13 mouse cellular contexts compared by ENCODE assay signal in genomic region chr5:137539291-137539801, GRCm38 (mm10). TPM values are rescaled to one million over a fixed set of nuclear protein-coding genes. Genes with fewer than 3 reads are reported as not detected.
DNase-seq lines count a peak whose midpoint lies in the region; ATAC-seq and TF ChIP-seq lines count a peak whose summit lies in the region.
"Had no signal": no experiment of that assay in that cellular context is flagged by ENCODE, and none has a peak within 500 bp of the region (broad histone marks: within the 10 kb centered on the region; RNA-seq: fewer than 3 reads in every experiment).

No protein-coding gene starts in this region.

- intact Hi-C loops in left cerebral cortex, postnatal 14 days (cut with DNase I), result no loop called here

- H3K4me3 ChIP-seq in forebrain, embryonic 13.5 days, result no peak overlapping the region
- H3K4me3 ChIP-seq in forebrain, embryonic 12.5 days (replicated peaks), result no peak overlapping the region
- no peak overlapping the region for H3K4me3 ChIP-seq in MEL (ENCODE audit: control insufficient read depth in 1 of 2, insufficient read depth in 1 of 2, low read depth in 2 of 2, low read length in 2 of 2)
- H3K4me3 ChIP-seq: liver, embryonic 13.5 days had no signal

- H3K4me2 ChIP-seq in forebrain, embryonic 13.5 days, result peak overlapping the region; percentile 15; the same call in 1 of the 2 replicates
- H3K4me2 ChIP-seq in forebrain, embryonic 12.5 days, result no peak overlapping the region
- H3K4me2 ChIP-seq: liver, embryonic 13.5 days had no signal

- no peaks in the 10 kb centered on the region for H3K79me2 ChIP-seq in MEL (ENCODE audit: control insufficient read depth, insufficient read depth, low read length, poor library complexity)

- H3K9ac ChIP-seq in forebrain, embryonic 13.5 days, result peak overlapping the region; percentile 30; the same call in 1 of the 2 replicates
- no peak overlapping the region for H3K9ac ChIP-seq in forebrain, embryonic 12.5 days
- no peak overlapping the region for H3K9ac ChIP-seq in MEL (ENCODE audit: control insufficient read depth, low read depth, low read length, poor library complexity, severe bottlenecking)
- H3K9ac ChIP-seq: liver, embryonic 13.5 days had no signal

- TF ChIP-seq CTCF in MEL (IDR thresholded peaks at IDR 0.05 in 2 of 3, conservative IDR thresholded peaks at IDR 0.05 in 1 of 3; ENCODE audit: control insufficient read depth in 1 of 3, insufficient read depth in 1 of 3, low read depth in 2 of 3, low read length in 3 of 3, poor library complexity in 1 of 3, severe bottlenecking in 1 of 3), result no peak

- H3K36me3 ChIP-seq in forebrain, embryonic 13.5 days (ENCODE audit: poor library complexity, severe bottlenecking), result no peaks in the 10 kb centered on the region
- no peaks in the 10 kb centered on the region for H3K36me3 ChIP-seq in forebrain, embryonic 12.5 days (replicated peaks)
- H3K36me3 ChIP-seq in MEL (ENCODE audit: control insufficient read depth in 1 of 2, insufficient read depth in 2 of 2, low read length in 2 of 2), result peaks cover 0 to 3% of the 10 kb centered on the region in 2 experiments; a peak in 1 of 4 replicates
- H3K36me3 ChIP-seq: liver, embryonic 13.5 days had no signal

- no peak for ATAC-seq in forebrain, embryonic 13.5 days
- no peak for ATAC-seq in forebrain, embryonic 12.5 days (ENCODE audit: low FRiP score)
- ATAC-seq: inflammation-experienced regulatory T-cells, adult 6 months had no signal

- no peak overlapping the region for H3K27ac ChIP-seq in forebrain, embryonic 13.5 days
- H3K27ac ChIP-seq in forebrain, embryonic 12.5 days, result no peak overlapping the region
- no peak overlapping the region for H3K27ac ChIP-seq in MEL (ENCODE audit: control insufficient read depth, low read depth, low read length)
- H3K27ac ChIP-seq: liver, embryonic 13.5 days had no signal

- TF ChIP-seq POLR2A in MEL (IDR thresholded peaks at IDR 0.05; ENCODE audit: control insufficient read depth in 1 of 2, insufficient read depth in 1 of 2, low read depth in 1 of 2, low read length in 2 of 2, poor library complexity in 1 of 2), result no peak

- peak; percentile 68 to 85 for DNase-seq in left cerebral cortex, postnatal 14 days (ENCODE audit: low spot score in 2 of 2)
- no peak for DNase-seq in left cerebral cortex, adult 11 months (ENCODE audit: low spot score)
- DNase-seq in MEL (ENCODE audit: low read depth, low spot score), result peak; percentile 44
- DNase-seq in cerebellum, adult 8-10 months, result peak; percentile 73
- DNase-seq in urinary bladder, adult 18-20 months (ENCODE audit: low spot score in 2 of 2), result no peak
- DNase-seq in kidney, adult 8-10 months, result no peak
- DNase-seq: liver, embryonic 13.5 days; thymus, adult 2 months had no signal

- peaks cover 8% of the 10 kb centered on the region for H3K4me1 ChIP-seq in forebrain, embryonic 13.5 days
- peaks cover 7% of the 10 kb centered on the region; the same call in 1 of the 2 replicates for H3K4me1 ChIP-seq in forebrain, embryonic 12.5 days
- H3K4me1 ChIP-seq in MEL (ENCODE audit: control insufficient read depth in 1 of 2, insufficient read depth in 2 of 2, low read length in 2 of 2), result peaks cover 4 to 5% of the 10 kb centered on the region in 2 experiments; a peak in 1 of 4 replicates

- WGBS in forebrain, embryonic 13.5 days, result 34% methylated on average over 7 of the region's 7 CpGs
- WGBS in forebrain, embryonic 12.5 days, result 60% methylated on average over 7 of the region's 7 CpGs

- TF ChIP-seq RAD21 in MEL (IDR thresholded peaks at IDR 0.05; ENCODE audit: low read depth, low read length), result no peak

- no peak for TF ChIP-seq EP300 in MEL (IDR thresholded peaks at IDR 0.05; ENCODE audit: low read depth in 1 of 2, low read length in 2 of 2)

- no peaks in the 10 kb centered on the region for H3K9me3 ChIP-seq in forebrain, embryonic 13.5 days (replicated peaks)
- no peaks in the 10 kb centered on the region for H3K9me3 ChIP-seq in forebrain, embryonic 12.5 days
- H3K9me3 ChIP-seq in MEL (replicated peaks; ENCODE audit: insufficient read depth, low read length), result no peaks in the 10 kb centered on the region
- H3K9me3 ChIP-seq: liver, embryonic 13.5 days had no signal

- no peaks in the 10 kb centered on the region for H3K27me3 ChIP-seq in forebrain, embryonic 13.5 days
- H3K27me3 ChIP-seq in forebrain, embryonic 12.5 days, result no peaks in the 10 kb centered on the region; the same call in 1 of the 2 replicates
- no peaks in the 10 kb centered on the region for H3K27me3 ChIP-seq in MEL (ENCODE audit: control insufficient read depth in 1 of 2, insufficient read depth in 2 of 2, low read length in 2 of 2)

TF ChIP-seq in MEL, 35 proteins besides CTCF, POLR2A, EP300 and RAD21:
- TF ChIP-seq SMC3 (IDR thresholded peaks at IDR 0.05; ENCODE audit: low read depth, low read length) (no peak), NELFE (IDR thresholded peaks at IDR 0.05; ENCODE audit: low read depth, low read length) (no peak), USF2 (IDR thresholded peaks at IDR 0.05; ENCODE audit: borderline replicate concordance in 1 of 2, insufficient read depth in 1 of 2, low read depth in 1 of 2, low read length in 2 of 2) (no peak), ZKSCAN1 (IDR thresholded peaks at IDR 0.05; ENCODE audit: low read depth, low read length) (no peak), TCF12 (IDR thresholded peaks at IDR 0.05; ENCODE audit: low read depth, low read length) (no peak), JUND (IDR thresholded peaks at IDR 0.05; ENCODE audit: low read depth, low read length) (no peak), ZMIZ1 (IDR thresholded peaks at IDR 0.05; ENCODE audit: low read depth, low read length) (no peak), CHD2 (IDR thresholded peaks at IDR 0.05; ENCODE audit: low read length) (no peak), BHLHE40 (IDR thresholded peaks at IDR 0.05; ENCODE audit: borderline replicate concordance, low read depth, low read length) (no peak)

RNA-seq across cellular contexts. Expression of gene Gnb2, which starts 6.0 kb away (rescaled TPM):
- 483 and 508 TPM in 2 replicates for polyA plus RNA-seq in forebrain, embryonic 13.5 days (2015; fragmentation: Nextera tagmentation; extraction: Ambion mirVana)
- 411 and 417 TPM in 2 replicates for polyA plus RNA-seq in forebrain, embryonic 12.5 days (2016; fragmentation: Nextera tagmentation; extraction: Ambion mirVana)
- 100 to 1,000 TPM; 777 to 806 TPM for total RNA-seq in left cerebral cortex, postnatal 14 days (2021)
- total RNA-seq in MEL (2012; rRNA removed), result 531 and 548 TPM in 2 replicates
- 100 to 1,000 TPM in 1 of 2 experiments, not detected in 1; 550 TPM for polyA plus RNA-seq in MEL (2012; ENCODE audit: insufficient read depth in 1 of 2, insufficient read length in 2 of 2, low read depth in 1 of 2, low replicate concordance in 2 of 2, missing spikeins in 1 of 2)

RNA-seq across cellular contexts. Expression of gene Epo, which starts 6.3 kb away (rescaled TPM):
- polyA plus RNA-seq in forebrain, embryonic 13.5 days (2015; fragmentation: Nextera tagmentation; extraction: Ambion mirVana), result 0.35 TPM in 1 of 2 replicates, not detected in the other
- 0.38 and 0.47 TPM in 2 replicates for polyA plus RNA-seq in forebrain, embryonic 12.5 days (2016; fragmentation: Nextera tagmentation; extraction: Ambion mirVana)
- not detected for total RNA-seq in left cerebral cortex, postnatal 14 days (2021)
- not detected in 2 replicates for total RNA-seq in MEL (2012; rRNA removed)
- polyA plus RNA-seq in MEL (2012; ENCODE audit: insufficient read depth in 1 of 2, insufficient read length in 2 of 2, low read depth in 1 of 2, low replicate concordance in 2 of 2, missing spikeins in 1 of 2), result not detected
- total RNA-seq: layer of hippocampus, postnatal 10 days had no signal
- polyA plus RNA-seq: cortical plate, adult 2 months; inflammation-experienced regulatory T-cells, adult 6 months; thymus, adult 2 months had no signal

RNA-seq across cellular contexts. Expression of gene Actl6b, which starts 14.0 kb away (rescaled TPM):
- 144 and 174 TPM in 2 replicates for polyA plus RNA-seq in forebrain, embryonic 13.5 days (2015; fragmentation: Nextera tagmentation; extraction: Ambion mirVana)
- polyA plus RNA-seq in forebrain, embryonic 12.5 days (2016; fragmentation: Nextera tagmentation; extraction: Ambion mirVana), result 76.1 and 80.3 TPM in 2 replicates
- 100 to 1,000 TPM; 126 to 139 TPM for total RNA-seq in left cerebral cortex, postnatal 14 days (2021)
- 0.15 TPM in 1 of 2 replicates, not detected in the other for total RNA-seq in MEL (2012; rRNA removed)
- polyA plus RNA-seq in MEL (2012; ENCODE audit: insufficient read depth in 1 of 2, insufficient read length in 2 of 2, low read depth in 1 of 2, low replicate concordance in 2 of 2, missing spikeins in 1 of 2), result not detected
- polyA plus RNA-seq: inflammation-experienced regulatory T-cells, adult 6 months; thymus, adult 2 months had no signal

RNA-seq across cellular contexts. Expression of gene Gigyf1, which starts 21.0 kb away (rescaled TPM):
- polyA plus RNA-seq in forebrain, embryonic 13.5 days (2015; fragmentation: Nextera tagmentation; extraction: Ambion mirVana), result 16.1 and 17.5 TPM in 2 replicates
- 18.7 TPM in 2 replicates for polyA plus RNA-seq in forebrain, embryonic 12.5 days (2016; fragmentation: Nextera tagmentation; extraction: Ambion mirVana)
- 10 to 100 TPM; 40.0 to 44.3 TPM for total RNA-seq in left cerebral cortex, postnatal 14 days (2021)
- total RNA-seq in MEL (2012; rRNA removed), result 5.1 and 6.8 TPM in 2 replicates
- 10 to 100 TPM in 1 of 2 experiments, not detected in 1; 24.6 TPM for polyA plus RNA-seq in MEL (2012; ENCODE audit: insufficient read depth in 1 of 2, insufficient read length in 2 of 2, low read depth in 1 of 2, low replicate concordance in 2 of 2, missing spikeins in 1 of 2)

RNA-seq across cellular contexts. Expression of gene Tfr2, which starts 30.3 kb away (rescaled TPM):
- 1.2 and 1.5 TPM in 2 replicates for polyA plus RNA-seq in forebrain, embryonic 13.5 days (2015; fragmentation: Nextera tagmentation; extraction: Ambion mirVana)
- 1.1 and 1.7 TPM in 2 replicates for polyA plus RNA-seq in forebrain, embryonic 12.5 days (2016; fragmentation: Nextera tagmentation; extraction: Ambion mirVana)
- total RNA-seq in left cerebral cortex, postnatal 14 days (2021), result 10 to 100 TPM; 12.8 to 14.2 TPM
- total RNA-seq in MEL (2012; rRNA removed), result 76.9 and 96.2 TPM in 2 replicates
- 100 to 1,000 TPM in 1 of 2 experiments, not detected in 1; 112 TPM for polyA plus RNA-seq in MEL (2012; ENCODE audit: insufficient read depth in 1 of 2, insufficient read length in 2 of 2, low read depth in 1 of 2, low replicate concordance in 2 of 2, missing spikeins in 1 of 2)

Comparison
In these comparisons a context has a peak if more than half of its experiments do, and no peak if none do; other contexts are left out.
1. DNase-seq: peak in left cerebral cortex, postnatal 14 days (2 of 2), MEL (single experiment) and cerebellum, adult 8-10 months (single experiment); none in left cerebral cortex, adult 11 months (single experiment), urinary bladder, adult 18-20 months (0 of 2) and kidney, adult 8-10 months (0 of 2).
2. RNA of gene Actl6b, which starts 14.0 kb away (polyA plus RNA-seq): 144 to 174 TPM in forebrain, embryonic 13.5 days and 76.1 to 80.3 TPM in forebrain, embryonic 12.5 days; not detected in MEL; every median in the first group is over 10 times any median in the second.